Mouse (Mus musculus): ENCODE measurements around the gene Rnf222. TPM values are rescaled to one million over a fixed set of nuclear protein-coding genes. Genes with fewer than 3 reads are reported as not detected.

Rnf222 gene
- total RNA-seq, 2 experiments from 2014 or later: not detected

Other genes starting within 250 kb of the Rnf222 start
- 100 and 113 TPM in 2 replicates for gene Myh10, start 197.0 kb upstream of the Rnf222 start, total RNA-seq (2014; fragmentation: Nextera tagmentation)
- 42.2 and 49.5 TPM in 2 replicates for gene Myh10, start 197.0 kb upstream of the Rnf222 start, total RNA-seq (2017)
- gene Ndel1, start 16.7 kb upstream of the Rnf222 start, total RNA-seq (2014; fragmentation: Nextera tagmentation): 22.5 and 35.7 TPM in 2 replicates
- 45.6 and 99.1 TPM in 2 replicates for gene Ndel1, start 16.7 kb upstream of the Rnf222 start, total RNA-seq (2017)
- gene Rpl26, start 13.0 kb downstream of the Rnf222 start, total RNA-seq (2014; fragmentation: Nextera tagmentation): 5,476 and 5,943 TPM in 2 replicates
- gene Rpl26, start 13.0 kb downstream of the Rnf222 start, total RNA-seq (2017): 6,111 and 7,527 TPM in 2 replicates
- gene Odf4, start 38.5 kb downstream of the Rnf222 start, total RNA-seq (2014; fragmentation: Nextera tagmentation): not detected in 2 replicates
- not detected in 2 replicates for gene Odf4, start 38.5 kb downstream of the Rnf222 start, total RNA-seq (2017)
- not detected in 2 replicates for gene Arhgef15, start 68.9 kb downstream of the Rnf222 start, total RNA-seq (2014; fragmentation: Nextera tagmentation)
- not detected in 2 replicates for gene Arhgef15, start 68.9 kb downstream of the Rnf222 start, total RNA-seq (2017)
- 2.6 and 3.6 TPM in 2 replicates for gene Slc25a35, start 79.6 kb downstream of the Rnf222 start, total RNA-seq (2014; fragmentation: Nextera tagmentation)
- gene Slc25a35, start 79.6 kb downstream of the Rnf222 start, total RNA-seq (2017): 1.1 and 4.5 TPM in 2 replicates
- gene Rangrf, start 86.6 kb downstream of the Rnf222 start, total RNA-seq (2014; fragmentation: Nextera tagmentation): 240 and 254 TPM in 2 replicates
- gene Rangrf, start 86.6 kb downstream of the Rnf222 start, total RNA-seq (2017): 69.1 and 104 TPM in 2 replicates
- gene Pfas, start 119.9 kb downstream of the Rnf222 start, total RNA-seq (2014; fragmentation: Nextera tagmentation): 101 and 128 TPM in 2 replicates
- gene Pfas, start 119.9 kb downstream of the Rnf222 start, total RNA-seq (2017): 53.9 and 77.9 TPM in 2 replicates
- 40.4 and 46.7 TPM in 2 replicates for gene Ctc1, start 127.4 kb downstream of the Rnf222 start, total RNA-seq (2014; fragmentation: Nextera tagmentation)
- gene Ctc1, start 127.4 kb downstream of the Rnf222 start, total RNA-seq (2017): 9.6 and 20.4 TPM in 2 replicates
- 118 and 122 TPM in 2 replicates for gene Aurkb, start 157.1 kb downstream of the Rnf222 start, total RNA-seq (2014; fragmentation: Nextera tagmentation)
- gene Aurkb, start 157.1 kb downstream of the Rnf222 start, total RNA-seq (2017): 60.0 and 75.0 TPM in 2 replicates
- 0.46 and 7.0 TPM in 2 replicates for gene Borcs6, start 171.2 kb downstream of the Rnf222 start, total RNA-seq (2014; fragmentation: Nextera tagmentation)
- gene Borcs6, start 171.2 kb downstream of the Rnf222 start, total RNA-seq (2017): 3.5 TPM in 2 replicates
- gene Tmem107, start 182.3 kb downstream of the Rnf222 start, total RNA-seq (2014; fragmentation: Nextera tagmentation): 33.8 and 51.0 TPM in 2 replicates
- 16.2 and 33.4 TPM in 2 replicates for gene Tmem107, start 182.3 kb downstream of the Rnf222 start, total RNA-seq (2017)
- gene Vamp2, start 199.9 kb downstream of the Rnf222 start, total RNA-seq (2014; fragmentation: Nextera tagmentation): 46.7 and 60.3 TPM in 2 replicates
- 7.5 and 15.7 TPM in 2 replicates for gene Vamp2, start 199.9 kb downstream of the Rnf222 start, total RNA-seq (2017)
- 11.3 and 17.6 TPM in 2 replicates for gene Per1, start 206.7 kb downstream of the Rnf222 start, total RNA-seq (2014; fragmentation: Nextera tagmentation)
- gene Per1, start 206.7 kb downstream of the Rnf222 start, total RNA-seq (2017): 4.7 and 12.5 TPM in 2 replicates
- gene Hes7, start 231.9 kb downstream of the Rnf222 start, total RNA-seq (2014; fragmentation: Nextera tagmentation): not detected in 2 replicates
- gene Hes7, start 231.9 kb downstream of the Rnf222 start, total RNA-seq (2017): not detected in 2 replicates
- not detected in 2 replicates for gene 9130213A22Rik, start 234.0 kb downstream of the Rnf222 start, total RNA-seq (2014; fragmentation: Nextera tagmentation)
- gene 9130213A22Rik, start 234.0 kb downstream of the Rnf222 start, total RNA-seq (2017): not detected in 2 replicates
- gene Aloxe3, start 237.3 kb downstream of the Rnf222 start, total RNA-seq (2014; fragmentation: Nextera tagmentation): not detected in 2 replicates
- gene Aloxe3, start 237.3 kb downstream of the Rnf222 start, total RNA-seq (2017): not detected in 2 replicates

Measured in megakaryocyte-erythroid progenitor cell, adult 5-6 weeks (primary cell).